Mouse (Mus musculus) lung, embryonic 16.5 days (tissue): ENCODE measurements at regions not wholly inside any gene's neighbourhood (a gene's known extent, or its start where the extent isn't known, plus 50 kb on each side); places are given as distances from the start of the nearest gene placed in this dataset.

Experiments used
- ATAC-seq: fragments of 200-750 bp; cut with Nextera tagmentation; 2 replicates; pipeline ENCODE4 v1.8.0; 2017; ENCODE audit warnings: low read depth, mild to moderate bottlenecking, moderate library complexity
- H3K27ac ChIP-seq: fragments of 300-500 bp; sonication (generic); 2 replicates; pipeline ENCODE4 v1.5.1; 2014; ENCODE audit warnings: mild to moderate bottlenecking, control low read depth, low read length
- H3K27me3 ChIP-seq: fragments of 300-500 bp; sonication (generic); 2 replicates; pipeline ENCODE4 v1.6.1; 2014; ENCODE audit warnings: low read depth, low read length, mixed read lengths; ENCODE audit not compliant: control insufficient read depth, insufficient read depth
- H3K36me3 ChIP-seq: fragments of 300-500 bp; sonication (generic); 2 replicates; pipeline ENCODE4 v1.6.1; 2014; ENCODE audit warnings: low read length; ENCODE audit not compliant: control insufficient read depth, insufficient read depth
- H3K4me1 ChIP-seq: fragments of 300-500 bp; sonication (generic); replicated peaks from 2 replicates; pipeline ENCODE4 v1.6.1; 2014; ENCODE audit warnings: low read length, mixed read lengths; ENCODE audit not compliant: control insufficient read depth, insufficient read depth
- H3K4me2 ChIP-seq: fragments of 300-500 bp; sonication (generic); 2 replicates; pipeline ENCODE4 v1.6.1; 2014; ENCODE audit warnings: low read depth, low read length, control low read depth
- H3K4me3 ChIP-seq: fragments of 300-500 bp; sonication (generic); 2 replicates; pipeline ENCODE4 v1.5.1; 2014; ENCODE audit warnings: mild to moderate bottlenecking, low read length, control low read depth
- H3K9ac ChIP-seq: fragments of 300-500 bp; sonication (generic); 2 replicates; pipeline ENCODE4 v1.6.1; 2014; ENCODE audit warnings: low read length, control low read depth
- H3K9me3 ChIP-seq: fragments of 300-500 bp; sonication (generic); 2 replicates; pipeline ENCODE4 v1.6.1; 2016; ENCODE audit warnings: low read length; ENCODE audit not compliant: control insufficient read depth
- WGBS: fragments of 180-500 bp; shearing (Covaris S2); extraction: QIAGEN DNeasy Blood & Tissue Kit; methylation state at CpG from one replicate; pipeline ENCODE4 v1.1.7; 2014; 5-methylcytosine and 5-hydroxymethylcytosine counted together

GRCm38 (mm10) chr16:73098760-73099159 is 790.7 kb downstream of the Robo1 start:
- Histone ChIP-seq H3K9ac (no peak overlapping the region), H3K36me3 (no peaks in the 10 kb centered on the region), H3K27ac (no peak overlapping the region), H3K27me3 (no peaks in the 10 kb centered on the region), H3K9me3 (no peaks in the 10 kb centered on the region), H3K4me3 (no peak overlapping the region), H3K4me2 (no peak overlapping the region), H3K4me1 (no peaks in the 10 kb centered on the region)
- no peak for ATAC-seq
- 20% methylated on average over 4 of the region's 4 CpGs for WGBS

GRCm38 (mm10) chr16:73097176-73097575 is 789.1 kb downstream of the Robo1 start:
- no peak for ATAC-seq
- Histone ChIP-seq H3K9ac (no peak overlapping the region), H3K4me2 (no peak overlapping the region), H3K27ac (no peak overlapping the region), H3K9me3 (no peaks in the 10 kb centered on the region), H3K4me3 (no peak overlapping the region), H3K4me1 (no peaks in the 10 kb centered on the region), H3K36me3 (no peaks in the 10 kb centered on the region), H3K27me3 (no peaks in the 10 kb centered on the region)
- 47% methylated on average over 14 of the region's 14 CpGs for WGBS

- H3K27me3 ChIP-seq, result no peaks in the 10 kb centered on the region
- H3K4me3 ChIP-seq, result no peak overlapping the region
- no peak overlapping the region for H3K9ac ChIP-seq
- no peaks in the 10 kb centered on the region for H3K9me3 ChIP-seq
- no peak overlapping the region for H3K27ac ChIP-seq
- H3K36me3 ChIP-seq, result no peaks in the 10 kb centered on the region
- H3K4me2 ChIP-seq, result no peak overlapping the region
- no peak for ATAC-seq
- 28% methylated on average over 8 of the region's 8 CpGs for WGBS
- H3K4me1 ChIP-seq, result no peaks in the 10 kb centered on the region
Observed at GRCm38 (mm10) chr16:73096091-73097083, 788.3 kb downstream of the Robo1 start.
